Mouse (Mus musculus): ENCODE data around the gene Afap1l2.

GRCm38 (mm10) chr19:56935111-56935510 is 72.9 kb downstream of the Afap1l2 start:
- TF ChIP-seq POLR2A (IDR thresholded peaks at IDR 0.05; ENCODE audit: low read depth, low read length) (no peak), CTCF (IDR thresholded peaks at IDR 0.05; ENCODE audit: extremely low read depth, insufficient read depth, insufficient read length, insufficient replicate concordance) (no peak)
